Mouse (Mus musculus) testis, adult 2 months (tissue): ENCODE measurements around the gene Igdcc3. TPM values are rescaled to one million over a fixed set of nuclear protein-coding genes. Genes with fewer than 3 reads are reported as not detected.
"Not testable (repeated sequence)": the region's sequence is repeated elsewhere in the genome, so short reads cannot be mapped to it uniquely, and the experiment has no call there.

ENCODE experiments used
- H3K27ac ChIP-seq: fragments of 200-500 bp; 2 replicates; pipeline ENCODE4 v1.5.1; 2012; ENCODE audit warnings: low read depth, low read length; ENCODE audit not compliant: control insufficient read depth, insufficient read depth
- H3K27me3 ChIP-seq: fragments of 200-500 bp; 2 replicates; pipeline ENCODE4 v1.6.1; 2012; ENCODE audit warnings: mild to moderate bottlenecking, low read length, moderate library complexity; ENCODE audit not compliant: control insufficient read depth, insufficient read depth
- H3K36me3 ChIP-seq: fragments of 200-500 bp; 2 replicates; pipeline ENCODE4 v1.6.1; 2012; ENCODE audit warnings: mild to moderate bottlenecking, low read length; ENCODE audit not compliant: control insufficient read depth, insufficient read depth
- H3K4me1 ChIP-seq: fragments of 200-500 bp; 2 replicates; pipeline ENCODE4 v1.6.1; 2012; ENCODE audit warnings: low read length; ENCODE audit not compliant: control insufficient read depth, insufficient read depth
- H3K4me3 ChIP-seq: fragments of 200-500 bp; 2 replicates; pipeline ENCODE4 v1.5.1; 2012; ENCODE audit warnings: low read depth, mild to moderate bottlenecking, low read length, moderate library complexity, mixed read lengths; ENCODE audit not compliant: control insufficient read depth
- CTCF ChIP-seq: fragments of 200-500 bp; IDR thresholded peaks from 2 replicates; pipeline ENCODE4 v1.5.1; 2012; ENCODE audit warnings: low read depth, mild to moderate bottlenecking, inconsistent platforms, low read length, moderate library complexity; ENCODE audit not compliant: control insufficient read depth, insufficient read depth, insufficient replicate concordance
- POLR2A ChIP-seq: fragments of 200-500 bp; IDR thresholded peaks from 2 replicates; pipeline ENCODE4 v1.6.1; 2012; ENCODE audit warnings: low read depth, mild to moderate bottlenecking, inconsistent platforms, low read length, moderate library complexity; ENCODE audit not compliant: control insufficient read depth
- polyA plus RNA-seq: library from polyadenylated mRNA; depleted of rRNA; stranded (reverse); fragments of >200 nt; gene quantifications from 2 replicates; pipeline ENCODE4 v1.2.3, GENCODE M21; 2012

Igdcc3 gene
- polyA plus RNA-seq, 1 experiment: 0.27 TPM

- H3K4me3 ChIP-seq: no peak overlapping the region
- peaks cover 6% of the 10 kb centered on the region for H3K4me1 ChIP-seq
- H3K27me3 ChIP-seq: peaks cover 5% of the 10 kb centered on the region; the same call in 1 of the 2 replicates
- H3K36me3 ChIP-seq: no peaks in the 10 kb centered on the region
- H3K27ac ChIP-seq: peak overlapping the region; percentile 77
- TF ChIP-seq CTCF (no peak), POLR2A (no peak)
These were observed 76.7 kb downstream of the Igdcc3 start for GRCm38 (mm10) chr9:65217661-65218060.

GRCm38 (mm10) chr9:65218916-65219315 lies 77.9 kb downstream of the Igdcc3 start:
- no peak overlapping the region for H3K4me3 ChIP-seq
- H3K27me3 ChIP-seq: peaks cover 5% of the 10 kb centered on the region; the same call in 1 of the 2 replicates
- H3K36me3 ChIP-seq: no peaks in the 10 kb centered on the region
- TF ChIP-seq POLR2A (no peak), CTCF (no peak)
- no peak overlapping the region for H3K27ac ChIP-seq
- H3K4me1 ChIP-seq: peaks cover 6% of the 10 kb centered on the region

- H3K4me1 ChIP-seq, H3K27ac ChIP-seq, H3K27me3 ChIP-seq, H3K4me3 ChIP-seq, H3K36me3 ChIP-seq: not testable (repeated sequence)
These were observed 79.4 kb downstream of the Igdcc3 start for GRCm38 (mm10) chr9:65220398-65220797.

- Histone ChIP-seq H3K4me3 (no peak overlapping the region), H3K4me1 (no peaks in the 10 kb centered on the region), H3K36me3 (no peaks in the 10 kb centered on the region), H3K27ac (no peak overlapping the region), H3K27me3 (no peaks in the 10 kb centered on the region)
- no peak for TF ChIP-seq POLR2A
- TF ChIP-seq CTCF: no peak
These were observed 82.9 kb downstream of the Igdcc3 start for GRCm38 (mm10) chr9:65223927-65224326.

- no peak overlapping the region for H3K4me3 ChIP-seq
- TF ChIP-seq POLR2A (no peak), CTCF (no peak)
- no peaks in the 10 kb centered on the region; the same call in 1 of the 2 replicates for H3K4me1 ChIP-seq
- H3K36me3 ChIP-seq: no peaks in the 10 kb centered on the region
- H3K27ac ChIP-seq: no peak overlapping the region
- no peaks in the 10 kb centered on the region for H3K27me3 ChIP-seq
These were observed 84.8 kb downstream of the Igdcc3 start for GRCm38 (mm10) chr9:65225795-65226194.

- TF ChIP-seq CTCF: peak; percentile 51; the same call in 1 of the 2 replicates
- TF ChIP-seq POLR2A: no peak
- Histone ChIP-seq H3K27ac (no peak overlapping the region), H3K4me3 (no peak overlapping the region), H3K4me1 (no peaks in the 10 kb centered on the region; the same call in 1 of the 2 replicates), H3K36me3 (no peaks in the 10 kb centered on the region), H3K27me3 (no peaks in the 10 kb centered on the region)
These were observed 89.3 kb downstream of the Igdcc3 start for GRCm38 (mm10) chr9:65230250-65230649.

GRCm38 (mm10) chr9:65231284-65231683 lies 90.3 kb downstream of the Igdcc3 start:
- H3K27me3 ChIP-seq: no peaks in the 10 kb centered on the region
- no peak overlapping the region for H3K4me3 ChIP-seq
- no peaks in the 10 kb centered on the region for H3K36me3 ChIP-seq
- TF ChIP-seq POLR2A (no peak), CTCF (no peak)
- no peak overlapping the region for H3K27ac ChIP-seq
- H3K4me1 ChIP-seq: no peaks in the 10 kb centered on the region; the same call in 1 of the 2 replicates
